Mouse (Mus musculus) thymus, adult 2 months (tissue): ENCODE data around the gene Igf1r.

Experiments used
- CTCF ChIP-seq: fragments of 200-500 bp; IDR thresholded peaks from 2 replicates; pipeline ENCODE4 v1.5.1; 2012; ENCODE audit warnings: mild to moderate bottlenecking, control low read depth, low read length, moderate library complexity, borderline replicate concordance; ENCODE audit not compliant: control insufficient read depth, poor library complexity, insufficient read depth; ENCODE audit errors: extremely low read depth
- POLR2A ChIP-seq: fragments of 200-500 bp; IDR thresholded peaks from 2 replicates; pipeline ENCODE4 v1.6.1; 2012; ENCODE audit warnings: mild to moderate bottlenecking, low read length, control low read depth, moderate library complexity; ENCODE audit not compliant: control insufficient read depth, poor library complexity, insufficient read depth; ENCODE audit errors: extremely low read depth

DNA sequence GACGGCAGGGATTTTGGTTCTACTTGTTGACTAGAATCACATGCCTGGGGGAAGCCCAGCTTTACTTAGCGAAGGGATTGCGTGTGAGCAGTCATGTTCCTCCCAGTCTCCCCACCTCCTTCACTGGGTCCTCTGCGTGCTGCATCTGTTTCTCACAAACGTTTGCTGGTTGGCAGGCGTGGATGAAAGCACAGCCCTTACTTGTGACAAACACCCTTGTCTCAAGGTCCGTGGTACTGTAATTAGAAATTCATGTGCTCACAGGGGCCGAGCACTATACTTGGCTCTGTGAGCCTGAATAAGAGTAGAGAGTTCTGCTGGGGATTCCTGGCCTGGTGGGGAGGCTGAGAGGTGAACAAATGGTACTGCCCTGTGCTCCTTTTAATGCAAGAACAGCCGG, 73.4 kb downstream of the Igf1r start:
- no peak for TF ChIP-seq CTCF
- TF ChIP-seq POLR2A = no peak
